Mouse (Mus musculus) heart, adult 2 months (tissue): Measurements from ENCODE around the gene Natd1.

ENCODE experiments used
- CTCF ChIP-seq: fragments of 200-600 bp; IDR thresholded peaks from 2 replicates; pipeline ENCODE4 v1.8.1; 2022; ENCODE audit warnings: antibody characterized with exemption, mild to moderate bottlenecking, moderate library complexity
- POLR2A ChIP-seq: fragments of 200-500 bp; IDR thresholded peaks from 2 replicates; pipeline ENCODE4 v1.6.1; 2011; ENCODE audit warnings: mild to moderate bottlenecking, low read depth, low read length, control low read depth; ENCODE audit not compliant: insufficient read depth

GRCm38 (mm10) chr11:60958948-60959347, 44.4 kb upstream of the Natd1 start:
- TF ChIP-seq CTCF (no peak), POLR2A (no peak)
